Mouse (Mus musculus) liver, embryonic 14.5 days (tissue): Measurements from ENCODE around the gene Odc1. TPM values are rescaled to one million over a fixed set of nuclear protein-coding genes. Genes with fewer than 3 reads are reported as not detected.

Source experiments
- ATAC-seq: fragments of 200-750 bp; cut with Nextera tagmentation; 2 replicates; pipeline ENCODE4 v1.8.0; 2017; ENCODE audit warnings: moderate number of reproducible peaks, mild to moderate bottlenecking, moderate library complexity; ENCODE audit not compliant: insufficient read depth
- DNase-seq, 3 experiments: peaks; one replicate each; pipeline ENCODE4 v3.0.0-alpha.2; 2012 to 2013; ENCODE audit warnings: low read depth in 3 of 3, low spot score in 3 of 3
- H3K27ac ChIP-seq: fragments of 300-500 bp; sonication (generic); 2 replicates; pipeline ENCODE4 v1.5.1; 2014; ENCODE audit warnings: moderate library complexity, mild to moderate bottlenecking, control low read depth, inconsistent platforms
- H3K27me3 ChIP-seq: fragments of 300-500 bp; sonication (generic); 2 replicates; pipeline ENCODE4 v1.6.1; 2014; ENCODE audit warnings: mild to moderate bottlenecking, low read length, moderate library complexity; ENCODE audit not compliant: control insufficient read depth, insufficient read depth
- H3K36me3 ChIP-seq: fragments of 300-500 bp; sonication (generic); replicated peaks from 2 replicates; pipeline ENCODE4 v1.6.1; 2014; ENCODE audit warnings: low read depth; ENCODE audit not compliant: control insufficient read depth, insufficient read depth
- H3K4me1 ChIP-seq, 2 experiments: fragments of 200-500 bp in 1 of 2; fragments of 300-500 bp in 1 of 2; sonication (generic) in 1 of 2; replicated peaks; 2 replicates each; pipeline ENCODE4 v1.6.1; 2012 to 2014; ENCODE audit warnings: antibody characterized with exemption in 1 of 2, inconsistent platforms in 1 of 2, low read length in 1 of 2; ENCODE audit not compliant: control insufficient read depth in 2 of 2, insufficient read depth in 2 of 2
- H3K4me2 ChIP-seq: fragments of 300-500 bp; sonication (generic); 2 replicates; pipeline ENCODE4 v1.6.1; 2014; ENCODE audit warnings: low read depth, mild to moderate bottlenecking, control low read depth, moderate library complexity
- H3K4me3 ChIP-seq, 2 experiments: fragments of 200-500 bp in 1 of 2; fragments of 300-500 bp in 1 of 2; sonication (generic) in 1 of 2; 2 replicates each; pipeline ENCODE4 v1.5.1; 2012 to 2014; ENCODE audit warnings: low read depth in 2 of 2, low read length in 2 of 2, mild to moderate bottlenecking in 2 of 2, control low read depth in 1 of 2, inconsistent platforms in 1 of 2, moderate library complexity in 1 of 2; ENCODE audit not compliant: insufficient read depth in 1 of 2
- H3K9ac ChIP-seq: fragments of 300-500 bp; sonication (generic); replicated peaks from 2 replicates; pipeline ENCODE4 v1.6.1; 2014; ENCODE audit warnings: mild to moderate bottlenecking, control low read depth, moderate library complexity
- H3K9me3 ChIP-seq: fragments of 300-500 bp; sonication (generic); 2 replicates; pipeline ENCODE4 v1.6.1; 2016; ENCODE audit warnings: low read length, mixed read lengths; ENCODE audit not compliant: control insufficient read depth
- CTCF ChIP-seq: IDR thresholded peaks from 2 replicates; pipeline ENCODE4 v1.5.1; 2016; ENCODE audit warnings: antibody characterized with exemption, low read depth, control low read depth
- EP300 ChIP-seq: IDR thresholded peaks from 2 replicates; pipeline ENCODE4 v1.6.1; 2016; ENCODE audit warnings: antibody characterized with exemption, low read depth
- WGBS: fragments of 180-500 bp; shearing (Covaris S2); extraction: QIAGEN DNeasy Blood & Tissue Kit; methylation state at CpG from one replicate; pipeline ENCODE4 v1.1.7; 2014; ENCODE audit not compliant: insufficient replicate concordance; 5-methylcytosine and 5-hydroxymethylcytosine counted together
- polyA plus RNA-seq, 2 experiments: library from polyadenylated mRNA; depleted of rRNA in 1 of 2; stranded (reverse) in 1 of 2; unstranded in 1 of 2; fragments of >200 nt; fragmentation: Nextera tagmentation in 1 of 2; extraction: Ambion mirVana in 1 of 2; gene quantifications; 2 replicates each; pipeline versions ENCODE4 v1.2.1 to v1.2.3; 2012 to 2014

Odc1 gene
- polyA plus RNA-seq, 2 experiments = 444 to 457 TPM

GRCm38 (mm10) chr12:17562396-17562795 lies 17.8 kb downstream of the Odc1 start:
- Histone ChIP-seq H3K36me3 (no peaks in the 10 kb centered on the region), H3K4me2 (no peak overlapping the region), H3K9ac (no peak overlapping the region), H3K27me3 (no peaks in the 10 kb centered on the region), H3K9me3 (no peaks in the 10 kb centered on the region), H3K27ac (no peak overlapping the region), H3K4me3 (no peak overlapping the region), H3K4me1 (peaks cover 14 to 18% of the 10 kb centered on the region in 2 experiments)
- TF ChIP-seq EP300 (no peak), CTCF (no peak)
- ATAC-seq = no peak
- WGBS = 59% methylated on average over 1 of the region's 1 CpGs
- DNase-seq = no peak

- H3K4me2 ChIP-seq = peak overlapping the region; percentile 39
- peak; percentile 71 to 76 (median 71) for DNase-seq
- 31% methylated on average over 3 of the region's 3 CpGs for whole genome bisulfite sequencing
- H3K4me3 ChIP-seq = no peak overlapping the region
- peak overlapping the region; percentile 53 for H3K27ac ChIP-seq
- H3K9me3 ChIP-seq = no peaks in the 10 kb centered on the region
- no peaks in the 10 kb centered on the region for H3K36me3 ChIP-seq
- ATAC-seq = peak; percentile 99
- H3K9ac ChIP-seq = peak overlapping the region; percentile 37
- peaks cover 14 to 18% of the 10 kb centered on the region in 2 experiments for H3K4me1 ChIP-seq
- no peaks in the 10 kb centered on the region for H3K27me3 ChIP-seq
- TF ChIP-seq EP300 (peak; percentile 68), CTCF (no peak)
These were observed 20.9 kb downstream of the Odc1 start for GRCm38 (mm10) chr12:17565393-17566045.

- H3K4me3 ChIP-seq = no peak overlapping the region
- peaks cover 14 to 18% of the 10 kb centered on the region in 2 experiments for H3K4me1 ChIP-seq
- no peaks in the 10 kb centered on the region for H3K9me3 ChIP-seq
- 50% methylated on average over 1 of the region's 1 CpGs for WGBS
- no peak for DNase-seq
- H3K27me3 ChIP-seq = no peaks in the 10 kb centered on the region
- no peaks in the 10 kb centered on the region for H3K36me3 ChIP-seq
- peak overlapping the region; percentile 37 for H3K9ac ChIP-seq
- H3K27ac ChIP-seq = peak overlapping the region; percentile 53
- ATAC-seq = no peak; the same call in 1 of the 2 replicates
- H3K4me2 ChIP-seq = peak overlapping the region; percentile 39
- TF ChIP-seq EP300 = no peak
- no peak for TF ChIP-seq CTCF
These were observed 21.4 kb downstream of the Odc1 start for GRCm38 (mm10) chr12:17566046-17566408.

- TF ChIP-seq EP300 = no peak
- no peak overlapping the region for H3K4me3 ChIP-seq
- WGBS = 54% methylated on average over 10 of the region's 10 CpGs
- H3K27me3 ChIP-seq = no peaks in the 10 kb centered on the region
- no peak overlapping the region for H3K27ac ChIP-seq
- DNase-seq (no peak), ATAC-seq (no peak)
- no peak overlapping the region for H3K9ac ChIP-seq
- peaks cover 14 to 18% of the 10 kb centered on the region in 2 experiments for H3K4me1 ChIP-seq
- no peak overlapping the region for H3K4me2 ChIP-seq
- H3K9me3 ChIP-seq = no peaks in the 10 kb centered on the region
- H3K36me3 ChIP-seq = no peaks in the 10 kb centered on the region
These were observed 24.0 kb downstream of the Odc1 start for GRCm38 (mm10) chr12:17568564-17568963.

GRCm38 (mm10) chr12:17574591-17574990 lies 30.0 kb downstream of the Odc1 start:
- no peak overlapping the region for H3K4me3 ChIP-seq
- H3K4me1 ChIP-seq = no peaks in the 10 kb centered on the region
- 45% methylated on average over 4 of the region's 4 CpGs for WGBS
- no peak overlapping the region for H3K4me2 ChIP-seq
- no peaks in the 10 kb centered on the region for H3K27me3 ChIP-seq
- H3K9ac ChIP-seq = no peak overlapping the region
- no peak for TF ChIP-seq EP300
- TF ChIP-seq CTCF = no peak
- no peaks in the 10 kb centered on the region for H3K36me3 ChIP-seq
- H3K9me3 ChIP-seq = no peaks in the 10 kb centered on the region
- H3K27ac ChIP-seq = no peak overlapping the region
- DNase-seq = no peak
- ATAC-seq = no peak
